In the genomic region with DNA sequence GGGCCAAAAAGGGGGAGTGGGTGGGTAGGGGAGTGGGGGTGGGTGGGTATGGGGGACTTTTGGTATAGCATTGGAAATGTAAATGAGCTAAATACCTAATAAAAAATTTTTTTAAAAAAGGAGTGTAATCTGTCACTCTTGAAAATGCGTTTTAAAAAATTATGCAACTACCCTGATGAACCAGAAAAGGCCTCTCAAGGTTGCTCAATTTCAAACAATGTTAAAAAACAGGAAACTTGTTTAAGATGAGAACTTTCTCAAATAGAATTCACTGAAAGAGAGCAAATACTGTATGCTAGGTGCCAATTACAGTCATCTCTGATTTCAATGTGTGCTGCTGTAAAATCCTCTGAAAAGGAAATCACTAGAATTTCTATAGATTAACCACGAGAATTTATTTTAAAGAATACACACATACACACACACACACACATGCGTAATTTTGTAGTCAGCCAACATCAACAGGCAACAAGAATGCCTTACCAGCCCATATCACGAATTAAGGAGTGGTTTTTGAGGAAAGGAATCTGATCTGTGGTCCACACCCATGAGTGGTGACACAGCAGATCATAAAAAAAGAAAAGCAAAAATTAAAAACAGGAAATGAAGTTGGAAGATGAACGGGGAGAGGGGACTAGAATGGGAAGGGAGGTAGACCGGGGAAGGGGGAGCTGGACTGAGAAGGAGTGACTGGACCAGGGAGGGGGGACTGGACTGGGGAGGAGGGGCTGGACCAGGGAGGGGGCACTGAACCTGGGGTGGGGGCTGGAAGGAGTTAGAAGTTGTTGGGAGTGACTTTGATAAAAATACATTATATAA, we compare ENCODE assay signal across 29 mouse cellular contexts. TPM values are rescaled to one million over a fixed set of nuclear protein-coding genes. Genes with fewer than 3 reads are reported as not detected.
DNase-seq lines count a peak whose midpoint lies in the region; ATAC-seq and TF ChIP-seq lines count a peak whose summit lies in the region.
"Had no signal": no experiment of that assay in that cellular context is flagged by ENCODE, and none has a peak within 500 bp of the region (broad histone marks: within the 10 kb centered on the region; RNA-seq: fewer than 3 reads in every experiment).

No protein-coding gene starts in this region.

- no peak overlapping the region for H3K4me3 ChIP-seq in liver, postnatal 0 days (ENCODE audit: low read depth, low read length)
- no peak overlapping the region for H3K4me3 ChIP-seq in liver, embryonic 11.5 days (ENCODE audit: low read depth, low read length)
- no peak overlapping the region; the same call in 1 of the 2 replicates for H3K4me3 ChIP-seq in G1E (ENCODE audit: low read depth, low read length)
- H3K4me3 ChIP-seq: embryonic facial prominence, embryonic 13.5 days; erythroblast, embryonic 14.5 days; gastrocnemius, adult 2 months; heart, embryonic 15.5 days; limb, embryonic 10.5 days; limb, embryonic 15.5 days had no signal

- no peak for ATAC-seq in liver, postnatal 0 days
- ATAC-seq in liver, embryonic 11.5 days (replicated peaks; ENCODE audit: low FRiP score), result no peak
- peak; percentile 45 for ATAC-seq in G1E (ENCODE audit: extremely low read depth, insufficient number of reproducible peaks, low FRiP score, poor library complexity, severe bottlenecking)
- ATAC-seq in common myeloid progenitor, adult 5-6 weeks (replicated peaks; ENCODE audit: low read depth, poor library complexity, severe bottlenecking), result peak; percentile 71
- peak; percentile 57 for ATAC-seq in monocyte, adult 5-6 weeks (replicated peaks; ENCODE audit: insufficient number of reproducible peaks, low FRiP score, low TSS enrichment, poor library complexity, severe bottlenecking)
- ATAC-seq: forebrain, embryonic 16.5 days; intestine, embryonic 16.5 days had no signal

- no peak for DNase-seq in liver, postnatal 0 days
- DNase-seq in liver, embryonic 11.5 days (ENCODE audit: low spot score), result no peak
- DNase-seq in G1E (ENCODE audit: low spot score), result no peak
- no peak for DNase-seq in ovary, adult 18-20 months (ENCODE audit: low spot score)
- DNase-seq in adrenal gland, postnatal 4 days (ENCODE audit: low spot score in 2 of 2), result no peak
- DNase-seq: adrenal gland, adult 8-10 months; cerebellum, adult 11 months; cerebellum, adult 9-10 months; cerebellum, postnatal 36 days; embryo, embryonic 11 days; gastrocnemius, adult 2 months; kidney, adult 8-10 months; kidney, postnatal 4 days; lung, adult 2 months; lung, postnatal 14 days; midbrain, embryonic 14.5 days; right cerebral cortex, adult 18-20 months; spleen, adult 18-20 months; thymus, postnatal 14 days had no signal

- H3K27ac ChIP-seq in liver, postnatal 0 days (ENCODE audit: low read depth), result peak overlapping the region; percentile 24; the same call in 1 of the 2 replicates
- no peak overlapping the region for H3K27ac ChIP-seq in liver, embryonic 11.5 days (ENCODE audit: low read depth, low read length)
- H3K27ac ChIP-seq: embryonic facial prominence, embryonic 13.5 days; gastrocnemius, adult 2 months; heart, embryonic 15.5 days; kidney, postnatal 0 days; limb, embryonic 10.5 days; limb, embryonic 15.5 days had no signal

- H3K4me2 ChIP-seq in liver, postnatal 0 days (ENCODE audit: low read depth, low read length), result peak overlapping the region; percentile 39
- H3K4me2 ChIP-seq in liver, embryonic 11.5 days, result no peak overlapping the region
- H3K4me2 ChIP-seq: embryonic facial prominence, embryonic 13.5 days; heart, embryonic 15.5 days; limb, embryonic 15.5 days had no signal

- H3K4me1 ChIP-seq in liver, postnatal 0 days (ENCODE audit: insufficient read depth), result peaks cover 10% of the 10 kb centered on the region; the same call in 1 of the 2 replicates
- H3K4me1 ChIP-seq in liver, embryonic 11.5 days (replicated peaks; ENCODE audit: control insufficient read depth, insufficient read depth, low read length), result no peaks in the 10 kb centered on the region
- H3K4me1 ChIP-seq in G1E (ENCODE audit: insufficient read depth, low read depth, low read length), result peaks cover 24% of the 10 kb centered on the region
- H3K4me1 ChIP-seq: heart, embryonic 15.5 days; limb, embryonic 10.5 days; limb, embryonic 15.5 days had no signal

- no peak for TF ChIP-seq CTCF in liver, postnatal 0 days (IDR thresholded peaks at IDR 0.05; ENCODE audit: low read depth)
- TF ChIP-seq CTCF in G1E (IDR thresholded peaks at IDR 0.05; ENCODE audit: low read depth, low read length), result no peak

- no peaks in the 10 kb centered on the region for H3K9me3 ChIP-seq in liver, postnatal 0 days (ENCODE audit: low read length)
- H3K9me3 ChIP-seq in liver, embryonic 11.5 days (ENCODE audit: control insufficient read depth, low read length), result no peaks in the 10 kb centered on the region
- H3K9me3 ChIP-seq in G1E (replicated peaks), result no peaks in the 10 kb centered on the region
- H3K9me3 ChIP-seq: embryonic facial prominence, embryonic 13.5 days; heart, embryonic 15.5 days; limb, embryonic 10.5 days; limb, embryonic 15.5 days had no signal

- H3K9ac ChIP-seq in liver, postnatal 0 days (replicated peaks), result no peak overlapping the region
- H3K9ac ChIP-seq in liver, embryonic 11.5 days (ENCODE audit: low read depth, low read length), result no peak overlapping the region
- H3K9ac ChIP-seq: embryonic facial prominence, embryonic 13.5 days; heart, embryonic 15.5 days; limb, embryonic 15.5 days had no signal

- no peaks in the 10 kb centered on the region for H3K27me3 ChIP-seq in liver, postnatal 0 days (ENCODE audit: insufficient read depth, low read length)
- no peaks in the 10 kb centered on the region for H3K27me3 ChIP-seq in liver, embryonic 11.5 days (replicated peaks; ENCODE audit: control insufficient read depth, insufficient read depth, low read length)
- H3K27me3 ChIP-seq in G1E (ENCODE audit: insufficient read depth, low read length), result no peaks in the 10 kb centered on the region
- H3K27me3 ChIP-seq: embryonic facial prominence, embryonic 13.5 days; heart, embryonic 15.5 days; limb, embryonic 15.5 days had no signal

- H3K36me3 ChIP-seq in liver, postnatal 0 days (replicated peaks; ENCODE audit: insufficient read depth, low read length), result no peaks in the 10 kb centered on the region
- H3K36me3 ChIP-seq in liver, embryonic 11.5 days (ENCODE audit: control insufficient read depth, insufficient read depth, low read length), result no peaks in the 10 kb centered on the region
- H3K36me3 ChIP-seq in G1E (replicated peaks), result no peaks in the 10 kb centered on the region
- H3K36me3 ChIP-seq: embryonic facial prominence, embryonic 13.5 days; heart, embryonic 15.5 days; limb, embryonic 10.5 days; limb, embryonic 15.5 days had no signal

- TF ChIP-seq EP300 in liver, postnatal 0 days (IDR thresholded peaks at IDR 0.05; ENCODE audit: low read depth), result 0 out of 2 replicates have a peak, but pooled peaks have one; percentile 33

- 40% methylated on average over 6 of the region's 6 CpGs for WGBS in liver, postnatal 0 days (ENCODE audit: insufficient replicate concordance)
- WGBS in liver, embryonic 11.5 days, result 68% methylated on average over 6 of the region's 6 CpGs

RNA-seq across cellular contexts. Expression of gene Nxpe2, which starts 57.2 kb away (rescaled TPM):
- polyA plus RNA-seq in liver, postnatal 0 days (2015; fragmentation: Nextera tagmentation; extraction: Ambion mirVana), result 70.5 and 73.0 TPM in 2 replicates
- polyA plus RNA-seq in liver, embryonic 11.5 days (2014; fragmentation: Nextera tagmentation; extraction: Ambion mirVana), result 100 and 104 TPM in 2 replicates
- total RNA-seq in G1E (2014; fragmentation: Nextera tagmentation) (10.5 and 64.3 TPM in 2 replicates), G1E (2017) (1.5 and 2.3 TPM in 2 replicates)
- polyA plus RNA-seq in G1E (2012), result 0.12 and 0.18 TPM in 2 replicates
- 55.6 and 56.2 TPM in 2 replicates for total RNA-seq in common myeloid progenitor, adult 5-6 weeks (2017)
- total RNA-seq in monocyte, adult 5-6 weeks (2017), result 1.3 to 9.4 TPM (median 6.1 TPM) in 3 replicates
- 1 to 10 TPM; 6.3 to 9.2 TPM for total RNA-seq in adrenal gland, postnatal 4 days (2021)

Comparison
In these comparisons a context has a peak if more than half of its experiments do, and no peak if none do; other contexts are left out.
1. ATAC-seq: peak in G1E (single experiment), common myeloid progenitor, adult 5-6 weeks (single experiment) and monocyte, adult 5-6 weeks (single experiment); none in liver, postnatal 0 days (single experiment) and liver, embryonic 11.5 days (single experiment).